Mouse (Mus musculus): ENCODE results near the gene Bcl2l15. TPM values are rescaled to one million over a fixed set of nuclear protein-coding genes. Genes with fewer than 3 reads are reported as not detected.
A peak's percentile ranks its signal among the peaks of the same experiment; 100 is the strongest.
"Not testable (repeated sequence)": the region's sequence is repeated elsewhere in the genome, so short reads cannot be mapped to it uniquely, and the experiment has no call there.

Bcl2l15 gene
- total RNA-seq (2014; fragmentation: Nextera tagmentation) (not detected in 2 replicates), total RNA-seq (2017) (not detected in 2 replicates)

- ATAC-seq (replicated peaks; ENCODE audit: poor library complexity, severe bottlenecking), result peak; percentile 87
These were observed at the start of gene Bcl2l15 for GRCm38 (mm10) chr3:103832426-103832825. Gene Bcl2l15 (plus strand): TSS chr3:103832601.

GRCm38 (mm10) chr3:103782844-103783609 lies 49.4 kb upstream of the Bcl2l15 start:
- ATAC-seq (replicated peaks; ENCODE audit: poor library complexity, severe bottlenecking), result no peak

GRCm38 (mm10) chr3:103787225-103787624 lies 45.2 kb upstream of the Bcl2l15 start:
- ATAC-seq (replicated peaks; ENCODE audit: poor library complexity, severe bottlenecking), result peak; percentile 59

- no peak for ATAC-seq (replicated peaks; ENCODE audit: poor library complexity, severe bottlenecking)
These were observed 43.3 kb upstream of the Bcl2l15 start for GRCm38 (mm10) chr3:103789096-103789495.

- peak; percentile 10; the same call in 1 of the 2 replicates for ATAC-seq (replicated peaks; ENCODE audit: poor library complexity, severe bottlenecking)
These were observed 42.5 kb upstream of the Bcl2l15 start for GRCm38 (mm10) chr3:103789891-103790345.

- peak; percentile 7; the same call in 1 of the 2 replicates for ATAC-seq (replicated peaks; ENCODE audit: poor library complexity, severe bottlenecking)
These were observed 41.9 kb upstream of the Bcl2l15 start for GRCm38 (mm10) chr3:103790346-103791145.

- peak; percentile 87 for ATAC-seq (replicated peaks; ENCODE audit: poor library complexity, severe bottlenecking)
These were observed 40.9 kb upstream of the Bcl2l15 start, which contains the start of gene Hipk1 for GRCm38 (mm10) chr3:103791230-103792110. Gene Hipk1 (minus strand): TSS chr3:103791563.

- ATAC-seq (replicated peaks; ENCODE audit: poor library complexity, severe bottlenecking), result not testable (repeated sequence)
These were observed 40.3 kb upstream of the Bcl2l15 start for GRCm38 (mm10) chr3:103792111-103792406.

DNA sequence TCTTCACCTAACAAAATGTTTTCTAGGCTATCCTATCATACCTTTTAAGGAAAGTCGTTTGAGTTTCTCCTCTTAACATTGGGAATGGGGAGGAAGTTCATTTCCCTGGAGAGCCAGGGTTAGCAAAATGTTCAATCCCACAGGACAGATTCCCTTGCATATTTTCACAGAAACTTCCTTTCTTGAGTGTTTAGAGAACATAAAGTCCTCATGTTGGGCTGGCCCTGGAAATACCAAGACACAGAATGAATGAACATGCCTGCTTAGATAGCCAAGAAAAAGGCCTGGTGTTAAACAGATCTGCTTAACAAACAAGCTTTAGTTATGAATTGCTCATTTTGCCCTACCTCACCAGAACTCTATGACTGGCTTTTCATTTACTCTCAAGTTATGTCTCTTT lies 39.8 kb upstream of the Bcl2l15 start:
- no peak for ATAC-seq (replicated peaks; ENCODE audit: poor library complexity, severe bottlenecking)

DNA sequence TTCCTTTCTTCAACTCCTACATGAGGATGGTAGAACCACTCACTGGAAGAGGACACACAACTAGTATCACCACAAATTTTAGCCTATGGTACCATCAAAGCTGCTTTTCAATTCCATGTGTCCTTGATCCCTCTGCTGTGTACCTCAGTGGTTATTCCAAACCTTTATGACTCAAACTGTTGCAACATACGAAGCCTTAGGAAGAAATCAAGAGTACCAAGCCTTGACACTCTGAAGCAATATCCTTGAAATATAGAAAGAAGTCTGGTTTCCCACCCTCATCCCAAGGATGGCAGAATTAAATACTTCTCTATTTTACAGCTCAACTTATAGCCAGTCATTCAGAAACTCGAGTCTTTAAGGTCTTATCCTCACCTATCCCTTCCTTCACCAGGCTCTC lies 36.0 kb upstream of the Bcl2l15 start:
- peak; percentile 73 for ATAC-seq (replicated peaks; ENCODE audit: poor library complexity, severe bottlenecking)

- ATAC-seq (replicated peaks; ENCODE audit: poor library complexity, severe bottlenecking), result no peak
These were observed 32.9 kb upstream of the Bcl2l15 start for GRCm38 (mm10) chr3:103799507-103799906.

DNA sequence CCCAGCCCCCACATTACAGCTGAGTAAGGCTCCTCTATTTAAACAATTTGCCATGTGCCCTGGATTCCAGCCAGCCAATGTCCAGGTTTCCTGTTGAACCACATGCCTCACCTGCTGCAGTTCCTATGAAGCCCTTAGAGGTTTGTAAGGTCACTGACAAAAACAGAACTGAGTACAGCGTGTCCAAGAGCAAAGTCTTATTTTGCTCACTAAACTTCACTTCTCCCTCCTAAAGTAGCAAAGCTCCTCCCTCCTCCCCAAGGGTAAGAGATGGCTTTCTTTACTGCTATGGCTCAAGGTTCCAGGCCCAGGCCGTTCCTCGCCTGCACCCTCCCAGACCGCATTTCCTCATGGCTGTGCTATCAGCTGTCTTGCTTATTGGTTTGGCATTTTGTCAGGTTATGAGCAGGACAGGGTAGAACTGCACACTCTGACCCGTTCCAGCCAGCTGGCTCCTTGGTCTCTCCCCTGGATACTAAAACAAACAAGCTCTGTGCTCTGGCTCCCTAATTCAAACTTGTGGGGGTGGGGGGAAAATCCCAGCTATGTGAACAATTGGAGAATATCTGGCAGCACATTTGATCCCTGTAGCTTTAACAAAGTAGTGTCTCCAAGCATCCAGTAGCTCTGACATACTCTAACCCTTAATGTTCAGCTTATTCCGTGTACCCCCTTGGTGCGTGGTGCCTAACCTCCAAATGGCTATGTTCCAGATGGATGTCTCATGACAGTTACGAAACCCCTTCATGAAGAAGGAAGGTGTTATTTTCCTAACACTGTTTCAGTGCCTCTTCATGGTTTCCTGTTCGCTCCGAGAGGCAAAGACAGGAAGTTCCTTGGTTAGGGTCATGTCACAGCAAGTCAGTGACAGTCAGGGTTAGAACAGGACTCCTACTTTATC lies 30.5 kb upstream of the Bcl2l15 start:
- peak; percentile 77 for ATAC-seq (replicated peaks; ENCODE audit: poor library complexity, severe bottlenecking)

- ATAC-seq (replicated peaks; ENCODE audit: poor library complexity, severe bottlenecking), result no peak
These were observed 29.5 kb upstream of the Bcl2l15 start for GRCm38 (mm10) chr3:103802861-103803260.

DNA sequence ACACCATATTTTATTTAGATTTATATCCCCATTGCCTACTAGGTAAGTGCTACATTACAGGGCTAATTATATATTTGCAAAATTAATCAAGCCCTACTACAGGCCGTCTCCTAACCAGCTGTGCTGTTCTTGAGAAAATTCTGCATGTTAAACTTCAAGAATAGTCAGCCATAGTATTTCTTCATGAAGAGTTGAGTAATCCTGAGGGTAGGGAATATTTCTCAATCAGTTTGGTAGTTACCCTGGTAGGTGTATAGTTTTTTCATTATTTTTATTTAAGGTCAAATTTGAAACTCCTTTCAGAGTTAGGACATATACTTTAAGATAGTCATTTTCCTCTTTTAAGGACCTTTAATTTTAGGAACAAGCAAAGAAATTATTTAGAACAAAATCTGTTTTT lies 26.7 kb upstream of the Bcl2l15 start:
- peak; percentile 23 for ATAC-seq (replicated peaks; ENCODE audit: poor library complexity, severe bottlenecking)

DNA sequence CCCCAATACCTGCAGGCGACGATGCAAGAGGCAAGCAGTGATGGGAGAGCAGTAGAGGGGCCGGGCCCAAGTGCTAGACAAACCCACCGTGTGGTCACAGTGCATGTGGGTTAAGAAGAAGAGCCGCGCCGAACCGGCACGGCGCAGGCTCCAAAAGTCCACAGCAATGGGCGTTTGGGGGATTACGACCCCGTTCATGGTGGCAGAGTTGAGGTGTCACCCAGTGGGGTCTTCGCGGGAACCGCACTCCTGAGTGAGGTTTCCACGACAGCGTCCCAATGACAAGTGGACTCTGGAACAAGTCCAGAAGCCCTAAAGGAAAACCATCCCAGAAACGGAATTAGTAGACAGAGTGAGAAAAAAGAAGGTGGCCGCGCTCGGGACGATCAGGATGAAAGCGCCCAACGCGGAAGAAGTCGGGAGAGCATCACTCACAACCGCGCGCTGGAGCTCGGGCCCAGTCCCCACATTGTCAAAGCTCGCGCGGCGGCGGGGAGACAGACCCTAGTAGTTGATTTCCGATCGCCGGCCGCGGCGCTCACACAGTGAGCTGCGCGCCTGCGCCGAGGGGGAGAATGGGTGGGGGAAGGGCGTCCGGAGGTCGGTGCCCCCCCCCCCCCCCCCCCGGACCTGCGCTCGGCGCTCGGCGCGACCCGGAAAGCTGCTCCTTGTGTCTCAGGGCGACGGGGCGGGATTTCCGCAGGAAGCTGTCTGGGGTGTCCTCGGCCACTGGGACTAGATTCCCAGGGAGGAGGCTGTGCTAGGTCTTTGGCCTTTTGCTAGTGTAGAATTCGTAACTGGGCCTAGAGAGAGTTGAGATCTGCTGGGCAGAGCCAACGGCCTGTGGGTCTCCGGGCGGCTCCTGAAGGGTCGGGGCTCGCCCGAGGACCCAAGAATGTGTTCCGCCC lies 23.3 kb upstream of the Bcl2l15 start, which contains the start of the genes Dclre1b, Ap4b1 and Gm43064:
Gene Dclre1b, minus strand, starts transcription at position 554 of the 908 bp plus-strand sequence.
Gene Ap4b1, plus strand, starts transcription at position 630 of the 908 bp plus-strand sequence.
Gene Gm43064, plus strand, starts transcription at position 683 of the 908 bp plus-strand sequence.
- peak; percentile 82 for ATAC-seq (replicated peaks; ENCODE audit: poor library complexity, severe bottlenecking)

DNA sequence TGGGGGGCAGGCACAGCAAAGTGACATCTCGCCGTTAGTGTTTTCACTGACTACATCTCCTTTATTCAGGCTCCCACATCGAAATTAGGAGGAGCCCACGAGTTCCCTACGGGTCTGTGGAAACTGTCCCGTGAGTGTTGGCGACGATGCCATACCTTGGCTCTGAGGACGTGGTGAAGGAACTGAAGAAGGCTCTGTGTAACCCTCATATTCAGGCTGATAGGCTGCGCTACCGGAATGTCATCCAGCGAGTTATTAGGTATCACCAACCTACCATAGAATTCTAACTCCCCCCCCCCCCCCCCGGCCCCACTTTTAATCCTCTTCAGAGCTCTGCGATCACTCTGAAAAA lies 22.6 kb upstream of the Bcl2l15 start:
- peak; percentile 21 for ATAC-seq (replicated peaks; ENCODE audit: poor library complexity, severe bottlenecking)

DNA sequence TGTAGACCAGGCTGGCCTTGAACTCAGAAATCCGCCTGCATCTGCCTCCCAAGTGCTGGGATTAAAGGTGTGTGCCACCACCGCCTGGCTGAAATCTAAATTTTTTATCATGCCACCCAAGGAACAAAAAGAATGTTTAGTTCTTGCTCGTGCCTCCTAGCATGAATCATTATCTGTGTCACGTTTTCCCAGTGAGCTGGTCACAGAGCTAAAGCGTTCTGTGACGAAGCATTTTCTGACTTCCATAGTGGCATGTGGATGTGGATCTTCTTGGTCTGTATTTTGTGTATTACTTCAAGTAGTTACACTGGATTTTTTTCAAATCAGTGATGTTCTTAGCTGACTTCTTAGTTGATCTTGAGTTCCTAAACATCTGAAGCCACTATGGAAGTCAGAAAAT lies 21.4 kb upstream of the Bcl2l15 start:
- no peak for ATAC-seq (replicated peaks; ENCODE audit: poor library complexity, severe bottlenecking)

DNA sequence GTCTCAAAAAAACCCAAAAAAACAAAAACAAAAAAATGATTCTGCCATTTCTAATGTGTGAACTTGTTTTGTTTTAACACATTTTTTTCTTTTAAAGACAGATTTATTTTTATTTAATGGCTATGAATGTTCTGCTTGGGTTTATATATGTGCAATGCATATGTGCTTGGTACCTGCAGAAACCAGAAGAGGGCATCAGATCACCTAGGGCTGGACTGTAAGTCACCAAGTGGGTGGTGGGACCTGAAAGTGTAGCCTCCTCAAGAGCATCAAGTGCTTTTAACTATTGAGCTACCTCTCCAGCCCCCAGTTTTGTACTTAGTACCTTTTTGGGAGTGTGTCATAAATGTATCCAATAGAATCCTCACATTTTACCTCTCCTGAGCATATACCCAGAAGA lies 4.9 kb upstream of the Bcl2l15 start:
- no peak for ATAC-seq (replicated peaks; ENCODE audit: poor library complexity, severe bottlenecking)

All from granulocyte monocyte progenitor cell, adult 5-6 weeks (primary cell).